Mouse (Mus musculus): ENCODE results near the gene Cox15.

GRCm38 (mm10) chr19:43704211-43704610, 48.6 kb downstream of the Cox15 start:
- TF ChIP-seq FLI1 (IDR thresholded peaks at IDR 0.05; ENCODE audit: low read length) (no peak), GATA1 (IDR thresholded peaks at IDR 0.05; ENCODE audit: borderline replicate concordance, low read length) (no peak)

All from megakaryocyte, embryonic 14.5 days (primary cell).